13 mouse cellular contexts compared by ENCODE assay signal in the genomic region with DNA sequence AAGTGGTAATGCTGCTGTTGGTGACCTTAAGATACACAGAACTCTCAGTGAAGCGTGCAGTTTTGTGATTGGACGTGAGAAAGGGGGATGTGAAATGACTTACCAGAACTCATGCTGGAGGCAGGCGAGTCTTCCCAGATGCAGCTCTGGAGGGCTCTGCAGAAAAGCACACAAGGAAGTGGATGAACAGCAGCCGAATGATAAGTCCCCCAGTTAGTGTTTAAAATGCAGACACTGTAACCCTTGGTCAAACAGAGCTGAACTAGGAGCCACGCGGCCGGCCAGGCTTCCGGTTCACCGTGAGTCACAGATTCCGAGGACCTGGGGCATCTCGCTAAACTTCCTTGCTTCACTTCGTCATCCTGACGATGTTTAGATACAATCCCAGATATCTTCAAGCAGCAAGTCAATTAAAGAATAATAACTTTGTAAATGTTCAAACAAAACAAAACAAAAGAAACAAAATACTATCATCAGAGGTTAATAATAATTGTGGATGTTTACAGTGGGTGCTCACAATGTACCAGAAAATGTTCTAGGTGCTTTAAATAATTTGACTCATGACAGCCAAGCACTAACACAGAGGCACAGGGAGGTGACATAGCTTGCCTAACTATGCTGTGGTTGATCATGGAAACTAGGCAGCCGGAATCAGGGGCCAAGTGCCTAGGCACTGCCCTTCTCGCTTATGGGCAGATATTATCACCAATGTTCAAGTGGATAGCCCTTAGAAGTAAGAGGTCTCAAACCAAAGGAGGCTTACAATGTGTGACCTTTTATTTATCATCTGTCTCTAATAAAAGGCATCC.
DNase-seq lines count a peak whose midpoint lies in the region; ATAC-seq and TF ChIP-seq lines count a peak whose summit lies in the region.
"Had no signal": no experiment of that assay in that cellular context is flagged by ENCODE, and none has a peak within 500 bp of the region (broad histone marks: within the 10 kb centered on the region; RNA-seq: fewer than 3 reads in every experiment).

No protein-coding gene starts in this region.

- H3K27me3 ChIP-seq in Patski: no peaks in the 10 kb centered on the region
- H3K27me3 ChIP-seq in kidney, embryonic 15.5 days: no peaks in the 10 kb centered on the region
- H3K27me3 ChIP-seq: forebrain, embryonic 15.5 days; hindbrain, embryonic 15.5 days; midbrain, embryonic 15.5 days had no signal

- CTCF ChIA-PET in Patski (lab: Charles Lee): interaction anchor here (0.7 to 3.0 kb wide), 6 partner anchors 9 to 112 kb away, joined by 3 to 9 read pairs (median 4); no protein-coding TSS in a partner anchor

- H3K4me3 ChIP-seq in kidney, embryonic 15.5 days (replicated peaks): no peak overlapping the region
- H3K4me3 ChIP-seq: forebrain, embryonic 15.5 days; hindbrain, embryonic 15.5 days; limb, embryonic 10.5 days; midbrain, embryonic 15.5 days had no signal

- in situ Hi-C loops in Patski (cut with MboI; ENCODE audit: low pct_unique_long_range_greater_than_20kb): no loop called here

- WGBS in kidney, embryonic 15.5 days: 57% methylated on average over 15 of the region's 15 CpGs

- DNase-seq in heart, adult 11 months: peak; percentile 95
- DNase-seq in heart, adult 8-10 months (ENCODE audit: low spot score): no peak
- DNase-seq in Patski (ENCODE audit: low read depth, low spot score): peak; percentile 62
- peak; percentile 55 to 69 for DNase-seq in lung, postnatal 4 days
- no peak for DNase-seq in cerebellum, postnatal 25 days
- DNase-seq in embryo, embryonic 10.5 days (ENCODE audit: low spot score): no peak
- DNase-seq in gastrocnemius, postnatal 36 days: no peak
- DNase-seq: cerebellum, postnatal 36 days had no signal

- H3K9ac ChIP-seq in kidney, embryonic 15.5 days: no peak overlapping the region
- H3K9ac ChIP-seq: forebrain, embryonic 15.5 days; hindbrain, embryonic 15.5 days; midbrain, embryonic 15.5 days had no signal

- H3K4me1 ChIP-seq in kidney, embryonic 15.5 days: peaks cover 53% of the 10 kb centered on the region
- H3K4me1 ChIP-seq: midbrain, embryonic 15.5 days had no signal

- no peaks in the 10 kb centered on the region for H3K9me3 ChIP-seq in kidney, embryonic 15.5 days (replicated peaks)
- H3K9me3 ChIP-seq: forebrain, embryonic 15.5 days; hindbrain, embryonic 15.5 days; limb, embryonic 10.5 days; midbrain, embryonic 15.5 days had no signal

- H3K4me2 ChIP-seq in kidney, embryonic 15.5 days: no peak overlapping the region; the same call in 1 of the 2 replicates
- H3K4me2 ChIP-seq: forebrain, embryonic 15.5 days; hindbrain, embryonic 15.5 days; midbrain, embryonic 15.5 days had no signal

- peaks cover 12% of the 10 kb centered on the region; the same call in 1 of the 2 replicates for H3K36me3 ChIP-seq in kidney, embryonic 15.5 days
- H3K36me3 ChIP-seq: limb, embryonic 10.5 days; midbrain, embryonic 15.5 days had no signal

- ATAC-seq in Patski: peak; percentile 79
- no peak for ATAC-seq in kidney, embryonic 15.5 days (replicated peaks; ENCODE audit: low FRiP score)
- ATAC-seq: forebrain, embryonic 15.5 days; midbrain, embryonic 15.5 days had no signal

- intact Hi-C loops in gastrocnemius, postnatal 36 days (cut with DNase I): no loop called here

- no peak for TF ChIP-seq CTCF in Patski (IDR thresholded peaks at IDR 0.05)

- POLR2A ChIA-PET in Patski (lab: Charles Lee): interaction anchor here (1.6 kb wide), 1 partner anchor 111 kb away, joined by 3 read pairs; a partner anchor contains a TSS

- H3K27ac ChIP-seq in kidney, embryonic 15.5 days: peak overlapping the region; percentile 75
- H3K27ac ChIP-seq: forebrain, embryonic 15.5 days; hindbrain, embryonic 15.5 days; limb, embryonic 10.5 days; midbrain, embryonic 15.5 days had no signal

Comparison
In these comparisons a context has a peak if more than half of its experiments do, and no peak if none do; other contexts are left out.
1. DNase-seq: peak in heart, adult 11 months (single experiment), Patski (single experiment) and lung, postnatal 4 days (2 of 2); none in heart, adult 8-10 months (single experiment), cerebellum, postnatal 25 days (0 of 2), embryo, embryonic 10.5 days (single experiment) and gastrocnemius, postnatal 36 days (0 of 2).